Mouse (Mus musculus): ENCODE results near the gene Bcan. TPM values are rescaled to one million over a fixed set of nuclear protein-coding genes. Genes with fewer than 3 reads are reported as not detected.

The Bcan gene
- total RNA-seq, 2 experiments from 2014 or later, result 251 to 278 TPM

GRCm38 (mm10) chr3:87999243-87999895 is 661 bp downstream of the Bcan start:
- DNase-seq (ENCODE audit: low spot score in 2 of 2), result no peak
- intact Hi-C loops (cut with DNase I), result no loop called here

DNA sequence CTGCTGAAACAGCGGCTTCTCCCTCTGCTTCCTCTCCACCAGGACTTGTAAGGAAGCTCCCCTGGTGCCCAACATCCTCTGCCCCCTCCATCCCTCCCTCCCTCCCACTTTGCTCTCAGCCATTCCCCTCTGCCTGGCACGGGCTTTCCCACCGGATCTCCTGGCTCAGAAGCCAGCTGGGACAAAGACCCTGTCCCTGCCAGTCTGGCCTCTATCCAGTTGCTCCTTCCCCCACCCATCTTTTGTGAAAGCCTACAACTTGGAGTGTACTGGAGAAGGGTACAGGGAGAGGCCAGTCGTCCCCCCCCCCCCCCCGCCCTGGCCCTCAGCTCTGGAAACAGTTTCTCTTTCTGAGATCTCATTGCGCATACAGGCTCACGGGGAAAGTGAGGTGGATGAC is 1.3 kb downstream of the Bcan start:
- intact Hi-C loops (cut with DNase I), result no loop called here
- peak in 1 of 2 experiments; percentile 46 for DNase-seq (ENCODE audit: low spot score in 2 of 2)

DNA sequence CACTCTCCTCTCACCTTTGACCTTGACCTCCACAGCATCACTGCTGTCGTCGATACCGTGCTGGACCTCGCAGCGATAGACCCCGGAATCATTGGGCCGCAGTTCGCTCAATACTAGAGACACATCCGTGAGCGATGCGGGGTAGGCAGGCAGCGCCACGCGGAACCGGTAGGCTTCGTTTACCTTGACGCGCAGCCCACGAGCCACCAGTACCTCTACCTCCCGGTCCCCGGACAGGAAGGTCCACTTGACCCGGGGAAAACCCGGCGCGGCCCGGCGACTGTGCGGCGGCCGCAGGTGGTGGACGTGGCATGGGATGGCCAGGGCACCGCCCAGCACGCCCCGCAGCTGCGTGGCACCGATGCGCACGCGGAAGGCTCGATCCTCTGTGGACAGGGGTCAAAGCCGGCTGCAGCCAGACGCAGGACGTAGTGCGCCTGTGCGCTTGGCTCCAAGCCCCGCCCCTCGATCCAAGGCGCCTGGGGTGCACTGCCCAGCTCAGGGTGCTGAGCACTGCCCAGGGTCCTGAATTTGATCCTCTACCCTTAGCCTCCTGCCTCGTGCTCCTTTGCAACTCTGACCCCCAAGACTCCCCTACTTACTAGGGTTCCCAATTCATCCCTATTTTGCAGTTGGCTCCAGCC is 2.9 kb downstream of the Bcan start:
- no peak for DNase-seq (ENCODE audit: low spot score in 2 of 2)
- intact Hi-C loops (cut with DNase I), result no loop called here

DNA sequence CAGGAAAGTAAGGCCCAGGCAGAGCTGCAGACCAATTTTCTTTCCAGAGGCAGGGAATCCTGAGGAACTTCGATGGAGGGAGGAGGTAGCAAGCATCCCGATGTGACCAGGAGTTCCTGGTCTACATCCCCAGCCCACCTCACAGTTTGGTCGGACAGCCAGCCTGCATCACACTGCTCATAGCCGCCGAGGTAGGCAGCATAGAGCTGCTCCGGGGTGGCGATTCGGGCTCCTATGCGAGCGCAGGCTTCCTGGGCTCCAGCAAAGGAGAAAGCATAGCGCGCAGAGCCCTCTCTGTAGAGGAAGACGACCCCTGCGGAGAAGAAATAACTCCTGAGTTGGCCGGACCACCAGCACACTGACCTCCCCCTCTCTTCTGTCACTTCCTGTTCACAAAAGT is 3.6 kb downstream of the Bcan start:
- DNase-seq (ENCODE audit: low spot score in 2 of 2), result no peak
- intact Hi-C loops (cut with DNase I), result no loop called here

- no peak for DNase-seq (ENCODE audit: low spot score in 2 of 2)
- intact Hi-C loops (cut with DNase I), result no loop called here
Observed at GRCm38 (mm10) chr3:87995331-87995730, 4.7 kb downstream of the Bcan start.

GRCm38 (mm10) chr3:87993436-87993835 is 6.6 kb downstream of the Bcan start:
- intact Hi-C loops (cut with DNase I), result no loop called here
- no peak for DNase-seq (ENCODE audit: low spot score in 2 of 2)

DNA sequence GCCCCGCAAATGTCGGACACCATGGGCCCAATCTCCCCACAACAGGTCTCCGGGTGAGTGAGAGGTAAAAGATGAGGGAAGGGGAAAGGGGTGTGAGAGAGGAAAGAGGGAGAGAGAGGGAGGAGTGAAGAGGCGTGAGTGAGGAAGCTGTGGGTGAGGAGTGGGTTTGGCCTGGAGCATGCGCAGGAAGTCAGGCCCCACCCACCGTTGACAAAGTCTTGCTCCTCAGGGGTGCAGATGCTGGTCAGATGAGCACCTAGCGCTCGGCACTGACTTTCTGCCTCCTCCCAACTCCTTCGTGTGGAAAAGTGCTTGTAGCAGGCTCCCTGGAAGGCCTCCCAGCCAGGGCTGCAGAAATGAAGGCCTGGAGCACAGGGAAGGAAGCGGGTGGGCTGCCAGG is 10.1 kb downstream of the Bcan start:
- intact Hi-C loops (cut with DNase I), result no loop called here
- no peak for DNase-seq (ENCODE audit: low spot score in 2 of 2)

DNA sequence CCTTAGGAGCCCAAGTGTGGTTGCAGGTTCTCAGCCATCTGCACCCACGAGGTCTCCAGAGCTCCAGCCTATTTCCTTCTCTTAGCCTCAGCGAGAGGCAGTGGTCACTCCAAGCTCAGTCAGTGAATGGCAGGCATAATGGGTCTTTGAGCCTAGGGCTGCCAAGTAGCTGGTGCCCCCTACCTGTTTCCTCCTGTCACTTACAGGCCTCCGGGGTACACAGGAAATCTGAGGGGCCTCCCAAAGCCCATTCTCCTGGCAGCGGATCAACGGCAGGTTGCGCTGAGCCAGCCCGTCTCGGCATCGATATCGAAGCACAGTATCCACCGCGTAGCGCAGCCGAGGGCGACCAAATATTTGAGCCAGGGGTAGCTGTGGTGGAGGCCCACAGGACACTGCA is 12.0 kb downstream of the Bcan start:
- DNase-seq (ENCODE audit: low spot score in 2 of 2), result no peak
- intact Hi-C loops (cut with DNase I), result no loop called here

DNA sequence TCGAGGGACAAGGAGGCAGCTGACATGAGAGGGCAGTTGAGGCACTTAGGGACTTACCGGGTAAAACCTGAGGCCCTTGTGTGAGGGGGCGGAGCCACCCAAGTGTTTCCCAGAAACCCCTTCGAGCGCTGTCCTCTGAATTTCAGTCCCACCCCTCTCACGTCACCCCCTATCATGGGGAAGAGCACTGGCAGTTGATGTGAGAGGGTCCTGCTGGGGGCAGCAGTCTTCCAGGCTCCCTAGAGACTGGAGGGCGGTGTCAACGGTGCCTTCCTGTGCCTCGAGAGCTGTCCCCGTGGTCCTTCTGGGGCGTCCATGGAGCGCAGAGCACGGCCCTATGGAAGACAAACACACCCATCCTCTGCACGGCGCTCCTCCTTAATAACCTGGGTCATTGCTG is 12.4 kb downstream of the Bcan start:
- no peak for DNase-seq (ENCODE audit: low spot score in 2 of 2)
- intact Hi-C loops (cut with DNase I), result loop anchor here (1.0 kb wide), 2 partner anchors 17 to 52 kb away; no protein-coding TSS in a partner anchor

DNA sequence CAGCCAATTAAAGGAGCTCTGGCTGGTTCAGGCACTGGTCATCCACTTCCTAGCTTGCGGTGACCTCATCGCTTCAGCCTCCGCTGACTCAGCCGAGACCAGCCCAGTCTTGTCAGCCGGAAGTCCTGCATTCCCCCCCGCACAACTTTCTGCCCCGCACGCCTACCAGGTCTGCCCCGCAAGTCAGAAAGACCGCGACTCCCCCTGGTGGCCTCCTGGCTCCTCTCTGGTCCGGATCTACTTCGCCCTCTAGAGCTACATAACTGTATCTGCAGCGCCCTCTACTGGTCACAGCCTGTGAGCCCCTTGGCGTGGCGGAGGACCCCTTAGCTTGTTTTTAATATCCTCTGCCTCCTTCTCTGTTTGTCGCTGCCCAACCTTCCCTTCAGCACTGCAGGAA is 13.2 kb downstream of the Bcan start:
- peak; percentile 83 to 85 for DNase-seq (ENCODE audit: low spot score in 2 of 2)
- intact Hi-C loops (cut with DNase I), result loop anchor here (1.0 kb wide), 2 partner anchors 17 to 52 kb away; no protein-coding TSS in a partner anchor

DNA sequence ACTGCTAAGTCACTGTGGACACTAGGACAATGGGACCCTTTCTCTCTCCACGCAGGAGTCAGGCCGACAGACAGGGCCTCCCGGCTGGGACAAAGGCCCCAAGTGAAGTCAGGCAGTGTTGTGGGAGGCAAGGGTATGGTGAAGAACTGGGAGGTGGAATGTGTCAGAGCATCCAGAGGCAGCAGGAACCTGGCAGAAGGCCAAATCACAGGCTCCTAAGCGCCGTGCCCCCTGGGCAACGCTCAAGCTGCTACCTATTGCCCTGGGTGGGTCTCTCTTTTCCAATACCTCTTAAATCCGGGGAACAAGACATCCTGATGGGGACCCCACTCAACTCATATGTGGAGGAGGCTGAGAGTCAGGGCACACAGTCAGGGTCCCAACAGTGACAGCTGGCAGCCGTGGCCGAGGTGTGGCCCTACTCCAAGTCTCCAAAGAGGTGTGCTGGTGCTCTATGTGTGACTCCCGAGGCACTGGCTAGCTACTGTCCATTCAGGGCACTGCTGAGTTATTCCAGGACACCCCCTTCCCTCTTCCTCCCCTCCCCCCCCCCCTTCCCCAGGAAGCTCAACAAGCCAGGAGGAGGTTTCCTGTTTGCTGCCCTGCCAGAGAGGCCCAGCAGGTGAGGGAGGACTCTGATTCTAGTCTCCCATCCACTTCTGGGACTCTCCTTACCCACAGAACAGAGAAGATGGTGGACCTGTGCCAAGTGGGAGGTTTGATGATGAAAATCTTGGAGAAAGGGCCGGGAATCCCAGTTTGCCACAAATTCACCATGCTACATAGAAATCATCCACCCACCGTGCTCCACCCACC is 14.3 kb downstream of the Bcan start:
- intact Hi-C loops (cut with DNase I), result no loop called here
- DNase-seq (ENCODE audit: low spot score in 2 of 2), result no peak

GRCm38 (mm10) chr3:87984094-87984493 is 15.9 kb downstream of the Bcan start:
- intact Hi-C loops (cut with DNase I), result no loop called here
- DNase-seq (ENCODE audit: low spot score in 2 of 2), result no peak

DNA sequence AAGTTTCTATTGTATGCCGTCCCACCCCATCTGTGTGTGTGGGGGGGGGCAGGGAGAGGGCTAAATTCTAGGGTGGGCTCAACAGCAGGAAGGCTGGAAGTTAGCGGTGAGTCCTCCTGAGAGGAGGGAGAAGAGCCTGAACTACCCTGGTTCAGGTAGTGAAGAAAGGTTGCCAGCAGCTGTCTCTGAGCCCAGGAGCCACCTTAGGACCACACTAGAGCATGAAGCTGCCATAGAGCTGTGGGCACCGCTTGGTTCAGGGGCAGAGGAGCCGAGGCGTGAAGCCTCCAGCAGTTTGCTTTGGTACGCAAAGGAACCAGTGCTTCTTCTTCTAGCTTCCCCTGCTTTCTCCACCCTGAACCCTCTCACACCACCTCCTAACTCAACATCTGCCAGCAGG is 16.4 kb downstream of the Bcan start:
- DNase-seq (ENCODE audit: low spot score in 2 of 2), result no peak
- intact Hi-C loops (cut with DNase I), result no loop called here

DNA sequence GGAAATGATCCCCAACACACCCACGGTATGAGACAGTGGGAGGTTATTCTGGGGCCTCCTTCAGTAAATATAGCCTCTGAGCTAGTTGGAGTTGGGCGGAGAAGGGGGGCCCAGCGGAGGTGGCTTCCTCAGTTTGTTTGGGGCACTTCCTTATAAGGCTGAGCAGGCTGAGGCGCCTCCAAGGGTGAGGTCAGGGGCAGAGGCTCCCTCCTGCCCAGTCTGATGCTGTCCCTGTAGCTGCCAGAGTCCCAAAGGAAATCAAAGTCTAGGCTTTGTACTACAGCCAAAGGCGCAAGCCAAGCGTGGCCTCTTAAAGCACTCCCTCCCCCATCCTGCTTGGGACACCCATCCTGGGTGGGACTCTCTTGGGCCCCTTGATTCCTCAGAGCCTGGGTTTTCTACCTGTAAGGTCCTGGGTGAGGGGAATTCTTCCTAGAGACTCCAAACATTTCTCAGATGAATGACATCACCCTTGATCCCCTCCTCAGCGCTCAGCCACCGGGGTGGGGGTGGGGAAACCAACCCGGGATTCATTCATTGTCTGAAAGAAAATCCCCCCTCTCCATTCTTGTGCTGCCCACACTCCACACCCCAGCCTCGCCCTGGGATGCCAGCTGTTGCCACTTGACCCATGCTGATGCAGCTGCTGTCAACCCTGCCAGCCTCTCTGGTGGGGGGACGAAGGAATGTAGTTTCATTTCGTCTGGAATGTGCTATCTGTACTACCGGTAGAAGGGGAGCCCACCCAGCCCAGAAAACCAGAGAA is 17.0 kb downstream of the Bcan start:
- no peak for DNase-seq (ENCODE audit: low spot score in 2 of 2)
- intact Hi-C loops (cut with DNase I), result no loop called here

- DNase-seq (ENCODE audit: low spot score in 2 of 2), result no peak
- intact Hi-C loops (cut with DNase I), result no loop called here
Observed at GRCm38 (mm10) chr3:87981894-87982835, 17.9 kb downstream of the Bcan start.

- intact Hi-C loops (cut with DNase I), result no loop called here
- DNase-seq (ENCODE audit: low spot score in 2 of 2), result no peak
Observed at GRCm38 (mm10) chr3:87981214-87981760, 18.7 kb downstream of the Bcan start.

DNA sequence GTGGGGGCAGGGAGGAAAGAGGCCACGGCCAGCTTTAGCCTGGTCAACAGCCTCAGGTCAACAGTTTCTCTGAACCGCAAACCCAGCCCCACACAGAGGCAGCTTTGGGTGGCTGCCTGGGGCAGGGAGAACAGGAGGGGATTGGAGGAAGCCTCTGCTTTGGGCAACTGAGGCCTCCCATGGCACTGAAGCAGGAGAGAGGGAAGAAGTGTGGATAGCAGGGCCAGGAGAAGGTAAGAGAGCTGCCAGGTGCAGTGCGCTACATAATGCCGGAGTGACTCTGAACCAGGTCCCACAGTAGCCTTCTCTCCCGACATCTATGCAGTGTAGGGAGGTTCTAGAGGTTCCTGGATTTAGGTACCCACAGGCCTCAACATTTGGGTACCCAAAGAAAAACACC is 19.3 kb downstream of the Bcan start:
- DNase-seq (ENCODE audit: low spot score in 2 of 2), result no peak
- intact Hi-C loops (cut with DNase I), result no loop called here

- intact Hi-C loops (cut with DNase I), result no loop called here
Observed at GRCm38 (mm10) chr3:87980085-87980484, 19.9 kb downstream of the Bcan start.

DNA sequence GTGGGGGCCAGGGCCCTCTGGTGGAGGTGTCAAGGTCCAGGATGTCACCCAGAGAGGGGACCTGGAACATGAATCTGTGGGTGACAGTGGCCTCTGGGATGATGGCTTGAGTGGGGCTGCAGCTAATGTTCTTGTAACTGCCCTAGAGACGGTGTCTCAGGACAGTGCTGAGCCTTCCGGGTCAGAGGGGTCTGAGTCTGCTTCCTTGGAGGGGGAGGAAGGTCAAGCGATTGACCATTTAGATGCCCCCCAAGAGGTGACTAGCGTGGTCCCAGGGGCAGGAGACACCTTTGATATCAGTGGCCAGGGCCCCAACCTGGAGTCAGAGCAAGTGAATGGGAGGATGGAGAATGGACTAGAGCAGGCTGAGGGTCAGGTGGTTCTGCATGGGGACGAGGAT is 20.5 kb downstream of the Bcan start:
- no peak for DNase-seq (ENCODE audit: low spot score in 2 of 2)
- intact Hi-C loops (cut with DNase I), result no loop called here

More at GRCm38 (mm10) chr3:87980085-87980484, 19.9 kb downstream of the Bcan start:
- DNase-seq (ENCODE audit: low spot score in 2 of 2), result no peak

Measured in left cerebral cortex, postnatal 36 days (tissue).